Mouse (Mus musculus): ENCODE results near the gene Ces2h.

- TF ChIP-seq CTCF (IDR thresholded peaks at IDR 0.05; ENCODE audit: low read depth) = no peak
- TF ChIP-seq EP300 (IDR thresholded peaks at IDR 0.05; ENCODE audit: low read depth) = no peak
These were observed 2.5 kb upstream of the Ces2h start for GRCm38 (mm10) chr8:104998191-104998590.

Data from liver, postnatal 0 days (tissue).